Mouse (Mus musculus): ENCODE data around the gene Spata18. TPM values are rescaled to one million over a fixed set of nuclear protein-coding genes. Genes with fewer than 3 reads are reported as not detected.

Spata18 gene
- polyA plus RNA-seq, 1 experiment: not detected

DNA sequence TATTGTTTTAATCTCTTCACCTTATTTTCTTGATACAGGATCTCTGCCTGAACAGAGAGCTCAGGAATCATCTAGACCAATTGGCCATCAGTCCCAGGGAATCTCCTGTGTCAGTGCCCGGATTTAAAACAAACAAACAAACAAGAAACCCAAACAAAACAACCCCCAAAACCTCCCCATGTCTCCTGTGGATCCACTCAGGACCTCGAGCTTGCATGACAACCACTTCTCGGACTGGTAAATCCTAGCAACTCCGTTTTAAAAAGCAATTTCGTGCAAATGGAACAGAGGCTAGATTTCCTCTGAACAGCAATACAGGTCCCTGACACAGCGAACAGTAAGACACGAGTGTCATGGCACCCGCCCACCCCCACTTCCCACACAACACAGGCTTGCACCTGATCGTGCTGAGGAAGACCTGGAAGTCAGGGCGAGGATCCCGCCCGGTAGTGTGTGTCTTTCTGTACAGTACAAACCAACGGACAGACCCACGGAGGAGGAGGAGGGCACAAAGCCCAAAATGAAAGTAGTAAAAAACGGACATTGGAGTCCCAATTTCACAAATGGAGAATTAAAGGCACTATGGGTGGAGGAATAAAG lies 714 bp upstream of the Spata18 start:
- Histone ChIP-seq H3K4me1 (ENCODE audit: control insufficient read depth, insufficient read depth, low read length) (peaks cover 4% of the 10 kb centered on the region; the same call in 1 of the 2 replicates), H3K4me3 (ENCODE audit: insufficient read depth, low read length) (peak overlapping the region; percentile 61), H3K27ac (ENCODE audit: insufficient read depth, low read depth, low read length) (no peak overlapping the region)
- TF ChIP-seq CTCF (IDR thresholded peaks at IDR 0.05; ENCODE audit: low read depth, low read length) (no peak), POLR2A (IDR thresholded peaks at IDR 0.05; ENCODE audit: borderline replicate concordance, low read depth, low read length) (no peak)

DNA sequence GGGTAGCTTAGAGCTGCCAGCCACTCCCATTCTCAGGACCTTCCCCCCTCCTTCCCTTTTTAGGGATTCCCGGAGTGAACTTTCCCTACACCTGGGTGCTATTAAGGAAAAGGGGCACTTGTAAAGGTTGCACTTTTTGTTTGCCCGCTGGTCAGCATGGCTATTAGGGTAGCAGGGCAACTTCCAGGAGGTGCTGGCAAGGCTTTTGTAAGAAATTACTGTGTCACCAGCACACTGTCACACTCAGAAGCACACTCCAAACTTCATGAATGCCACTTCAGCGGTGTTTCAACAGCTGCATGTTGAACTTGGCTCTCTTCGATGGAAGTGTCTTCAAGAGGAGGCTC lies 649 bp downstream of the Spata18 start:
- peak overlapping the region; percentile 61 for H3K4me3 ChIP-seq (ENCODE audit: insufficient read depth, low read length)
- no peak overlapping the region for H3K27ac ChIP-seq (ENCODE audit: insufficient read depth, low read depth, low read length)
- H3K4me1 ChIP-seq (ENCODE audit: control insufficient read depth, insufficient read depth, low read length): no peaks in the 10 kb centered on the region; the same call in 1 of the 2 replicates
- TF ChIP-seq POLR2A (IDR thresholded peaks at IDR 0.05; ENCODE audit: borderline replicate concordance, low read depth, low read length): no peak
- no peak for TF ChIP-seq CTCF (IDR thresholded peaks at IDR 0.05; ENCODE audit: low read depth, low read length)

DNA sequence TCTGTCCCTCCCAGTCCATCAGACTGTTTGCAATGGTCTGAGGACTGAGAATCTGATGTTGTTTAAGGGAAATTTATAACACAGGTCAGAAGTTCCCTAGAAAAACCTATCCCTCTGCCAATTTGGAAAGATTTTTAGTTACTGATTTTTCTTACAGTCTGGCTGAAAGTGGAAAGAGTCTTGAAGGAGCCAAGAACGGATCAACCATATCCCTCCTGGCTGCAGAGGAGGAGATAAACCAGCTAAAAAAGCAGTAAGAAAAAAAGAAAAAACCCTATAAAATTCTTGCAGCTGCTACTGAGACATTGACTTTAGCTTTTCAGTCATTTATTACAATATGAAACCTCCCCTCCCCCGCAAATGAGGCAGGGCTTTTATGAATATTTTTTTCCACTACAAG lies 15.5 kb downstream of the Spata18 start:
- no peak overlapping the region for H3K4me3 ChIP-seq (ENCODE audit: insufficient read depth, low read length)
- no peaks in the 10 kb centered on the region for H3K4me1 ChIP-seq (ENCODE audit: control insufficient read depth, insufficient read depth, low read length)
- H3K27ac ChIP-seq (ENCODE audit: insufficient read depth, low read depth, low read length): no peak overlapping the region
- no peak for TF ChIP-seq CTCF (IDR thresholded peaks at IDR 0.05; ENCODE audit: low read depth, low read length)
- TF ChIP-seq POLR2A (IDR thresholded peaks at IDR 0.05; ENCODE audit: borderline replicate concordance, low read depth, low read length): no peak

DNA sequence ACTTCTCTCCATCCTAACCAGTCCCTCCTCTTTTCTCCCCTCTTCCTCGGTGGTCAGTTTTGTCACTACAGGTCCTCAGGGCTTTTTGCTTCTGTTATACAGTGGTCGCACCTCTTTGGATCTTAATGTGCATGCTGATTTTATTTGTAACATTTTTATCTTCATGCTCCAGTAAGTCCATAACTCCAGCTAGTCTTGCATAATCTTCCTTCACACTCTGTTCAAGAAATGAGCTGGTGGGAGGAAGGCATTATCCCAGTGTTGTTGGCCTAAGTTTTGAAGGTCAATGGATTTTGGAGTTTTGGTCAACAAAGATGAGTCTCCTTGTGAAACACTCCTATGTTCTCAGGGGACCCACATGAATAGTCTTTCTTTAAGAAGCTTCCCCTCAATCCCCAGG lies 16.7 kb downstream of the Spata18 start:
- no peak for TF ChIP-seq POLR2A (IDR thresholded peaks at IDR 0.05; ENCODE audit: borderline replicate concordance, low read depth, low read length)
- TF ChIP-seq CTCF (IDR thresholded peaks at IDR 0.05; ENCODE audit: low read depth, low read length): no peak
- Histone ChIP-seq H3K4me1 (ENCODE audit: control insufficient read depth, insufficient read depth, low read length) (no peaks in the 10 kb centered on the region), H3K4me3 (ENCODE audit: insufficient read depth, low read length) (no peak overlapping the region), H3K27ac (ENCODE audit: insufficient read depth, low read depth, low read length) (no peak overlapping the region)

DNA sequence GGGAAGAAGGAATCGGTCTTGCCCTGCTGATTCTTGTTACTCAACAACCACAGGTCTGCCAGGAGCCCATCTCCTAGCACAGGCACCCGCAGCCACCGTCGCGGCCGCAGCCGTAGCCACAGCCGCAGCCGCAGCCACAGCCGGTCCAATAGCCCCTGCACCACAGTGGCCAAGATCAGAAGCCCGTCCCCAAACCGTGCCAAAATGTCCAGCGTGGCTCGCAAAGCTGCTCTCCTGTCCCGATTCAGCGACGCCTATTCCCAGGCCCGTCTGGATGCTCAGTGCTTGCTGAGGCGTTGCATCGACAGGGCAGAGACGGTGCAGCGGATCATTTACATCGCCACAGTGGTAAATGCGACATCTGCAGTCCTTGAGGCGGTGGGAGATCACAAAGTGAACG lies 18.2 kb downstream of the Spata18 start:
- TF ChIP-seq POLR2A (IDR thresholded peaks at IDR 0.05; ENCODE audit: borderline replicate concordance, low read depth, low read length): no peak
- no peak for TF ChIP-seq CTCF (IDR thresholded peaks at IDR 0.05; ENCODE audit: low read depth, low read length)
- no peak overlapping the region for H3K4me3 ChIP-seq (ENCODE audit: insufficient read depth, low read length)

DNA sequence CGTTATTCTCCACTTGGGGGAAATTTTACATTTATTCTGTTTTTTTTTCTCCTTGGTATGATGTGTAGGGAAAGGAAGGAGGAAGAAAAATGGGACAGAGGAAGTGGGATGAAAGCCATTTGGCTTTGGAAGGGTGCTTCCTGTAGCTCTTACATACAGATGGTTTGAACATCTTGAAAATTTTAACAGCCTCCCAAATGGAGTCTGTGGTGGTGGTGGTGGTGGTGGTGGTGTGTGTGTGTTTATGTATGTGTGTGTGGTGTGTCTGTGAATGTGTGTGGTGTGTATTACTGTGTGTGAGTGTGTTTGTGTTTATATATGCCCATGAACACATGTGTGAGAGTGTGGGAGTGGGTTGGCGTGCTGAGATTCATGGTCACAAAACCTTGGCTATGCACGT lies 24.4 kb downstream of the Spata18 start:
- no peak overlapping the region for H3K27ac ChIP-seq (ENCODE audit: insufficient read depth, low read depth, low read length)
- no peak overlapping the region for H3K4me3 ChIP-seq (ENCODE audit: insufficient read depth, low read length)
- no peak for TF ChIP-seq CTCF (IDR thresholded peaks at IDR 0.05; ENCODE audit: low read depth, low read length)
- TF ChIP-seq POLR2A (IDR thresholded peaks at IDR 0.05; ENCODE audit: borderline replicate concordance, low read depth, low read length): no peak
- H3K4me1 ChIP-seq (ENCODE audit: control insufficient read depth, insufficient read depth, low read length): no peaks in the 10 kb centered on the region

More for the DNA sequence above, 18.2 kb downstream of the Spata18 start:
- Histone ChIP-seq H3K4me1 (ENCODE audit: control insufficient read depth, insufficient read depth, low read length) (no peaks in the 10 kb centered on the region), H3K27ac (ENCODE audit: insufficient read depth, low read depth, low read length) (no peak overlapping the region)

DNA sequence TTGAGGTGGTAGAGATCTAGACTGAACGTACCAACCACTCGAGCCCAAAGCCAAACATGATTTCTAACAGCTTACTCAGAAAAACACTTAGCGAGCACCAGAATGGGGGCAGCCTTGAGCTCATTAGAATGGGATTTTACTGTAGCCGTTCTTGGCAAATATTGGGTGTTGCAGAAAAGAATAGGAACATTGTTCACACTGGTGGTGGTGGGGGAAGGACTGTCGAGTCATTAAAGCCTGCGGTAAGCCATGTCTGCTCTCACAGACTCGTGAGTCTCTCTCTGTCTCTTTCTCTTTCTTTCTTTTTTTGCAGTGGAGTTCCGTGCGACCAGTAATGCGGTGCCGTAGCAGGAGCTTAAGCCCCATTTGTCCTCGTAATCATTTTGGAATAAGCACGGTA lies 25.4 kb downstream of the Spata18 start:
- TF ChIP-seq POLR2A (IDR thresholded peaks at IDR 0.05; ENCODE audit: borderline replicate concordance, low read depth, low read length): no peak
- TF ChIP-seq CTCF (IDR thresholded peaks at IDR 0.05; ENCODE audit: low read depth, low read length): no peak
- Histone ChIP-seq H3K27ac (ENCODE audit: insufficient read depth, low read depth, low read length) (no peak overlapping the region), H3K4me1 (ENCODE audit: control insufficient read depth, insufficient read depth, low read length) (no peaks in the 10 kb centered on the region), H3K4me3 (ENCODE audit: insufficient read depth, low read length) (no peak overlapping the region)

DNA sequence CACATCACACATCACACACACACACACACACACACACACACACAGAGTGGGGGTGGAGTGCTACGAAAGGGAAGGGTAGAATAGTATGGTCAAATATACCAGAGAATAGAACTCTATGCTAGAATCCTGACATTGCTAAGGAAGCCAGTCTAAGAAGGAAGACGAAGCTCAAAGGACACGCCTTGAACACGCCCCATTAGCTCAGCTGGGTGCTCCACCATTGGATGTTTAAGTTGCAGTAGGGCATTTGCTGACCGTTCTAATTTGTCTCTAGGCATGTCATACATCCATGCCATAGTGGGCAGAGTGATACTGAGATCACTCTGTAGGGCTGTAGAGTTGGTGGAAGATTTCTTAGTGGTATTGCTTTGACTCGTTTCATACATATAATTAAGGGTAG lies 32.0 kb downstream of the Spata18 start:
- no peak overlapping the region for H3K4me3 ChIP-seq (ENCODE audit: insufficient read depth, low read length)
- no peaks in the 10 kb centered on the region for H3K4me1 ChIP-seq (ENCODE audit: control insufficient read depth, insufficient read depth, low read length)
- TF ChIP-seq POLR2A (IDR thresholded peaks at IDR 0.05; ENCODE audit: borderline replicate concordance, low read depth, low read length): no peak
- TF ChIP-seq CTCF (IDR thresholded peaks at IDR 0.05; ENCODE audit: low read depth, low read length): no peak

DNA sequence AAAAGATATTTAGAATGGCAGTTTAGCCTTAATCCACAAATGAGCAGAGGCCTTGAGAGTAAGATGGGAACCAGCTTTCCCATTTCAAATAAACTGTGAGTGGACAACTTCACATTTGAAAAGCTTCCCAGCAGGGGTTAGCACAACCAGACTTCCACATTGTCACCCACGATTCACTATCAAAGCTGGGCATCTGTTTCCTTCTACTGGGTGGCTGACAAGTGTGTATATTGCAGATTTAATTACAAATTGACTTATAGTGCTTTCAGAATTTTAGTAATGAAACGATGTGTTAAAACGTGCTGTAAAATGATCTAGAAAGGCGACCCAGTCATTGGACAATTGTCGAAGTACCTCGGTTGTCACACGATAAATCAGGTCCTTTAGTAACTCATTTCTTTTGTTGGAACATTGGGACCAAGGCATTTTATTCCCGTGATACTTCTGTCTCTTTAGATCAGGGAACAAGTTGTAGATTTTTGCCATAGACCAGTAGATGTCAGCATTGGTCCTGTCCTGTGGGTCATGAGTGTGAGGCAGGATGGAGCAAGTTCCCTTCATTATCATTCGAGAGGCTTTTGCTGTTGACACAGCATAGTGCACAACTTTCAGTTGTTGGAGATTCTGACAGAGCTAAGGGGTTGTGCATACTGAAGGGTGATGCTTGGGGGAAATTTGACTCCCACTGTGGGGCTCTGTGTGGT lies 32.7 kb downstream of the Spata18 start:
- no peak for TF ChIP-seq POLR2A (IDR thresholded peaks at IDR 0.05; ENCODE audit: borderline replicate concordance, low read depth, low read length)
- no peak for TF ChIP-seq CTCF (IDR thresholded peaks at IDR 0.05; ENCODE audit: low read depth, low read length)
- Histone ChIP-seq H3K27ac (ENCODE audit: insufficient read depth, low read depth, low read length) (no peak overlapping the region), H3K4me3 (ENCODE audit: insufficient read depth, low read length) (no peak overlapping the region), H3K4me1 (ENCODE audit: control insufficient read depth, insufficient read depth, low read length) (no peaks in the 10 kb centered on the region)

More for the DNA sequence above, 32.0 kb downstream of the Spata18 start:
- H3K27ac ChIP-seq (ENCODE audit: insufficient read depth, low read depth, low read length): no peak overlapping the region

DNA sequence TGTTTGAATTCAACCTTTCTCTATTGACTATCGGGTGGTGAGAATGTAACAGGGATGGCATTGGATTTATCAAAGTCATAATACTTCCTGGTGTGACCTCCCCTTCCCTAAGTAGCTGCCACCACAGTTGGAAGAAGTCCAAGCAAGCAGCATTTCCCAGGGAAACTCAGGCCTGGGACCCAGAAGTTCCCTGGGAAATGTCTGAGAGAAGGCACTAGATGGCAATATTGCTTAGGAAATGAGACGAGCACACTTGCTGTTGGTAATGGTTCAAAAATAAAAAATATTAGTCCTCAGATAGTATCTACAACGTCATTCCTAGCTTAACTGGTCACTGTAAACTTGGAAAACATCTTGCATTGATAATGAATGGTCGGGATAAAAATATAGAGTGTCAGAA lies 35.0 kb downstream of the Spata18 start:
- H3K4me1 ChIP-seq (ENCODE audit: control insufficient read depth, insufficient read depth, low read length): no peaks in the 10 kb centered on the region
- TF ChIP-seq POLR2A (IDR thresholded peaks at IDR 0.05; ENCODE audit: borderline replicate concordance, low read depth, low read length) (no peak), CTCF (IDR thresholded peaks at IDR 0.05; ENCODE audit: low read depth, low read length) (no peak)
- no peak overlapping the region for H3K4me3 ChIP-seq (ENCODE audit: insufficient read depth, low read length)
- no peak overlapping the region for H3K27ac ChIP-seq (ENCODE audit: insufficient read depth, low read depth, low read length)
